Mouse (Mus musculus): ENCODE measurements around the gene Dnajc9.

- TF ChIP-seq CTCF (IDR thresholded peaks at IDR 0.05; ENCODE audit: low read depth, low read length) = no peak
- no peak for TF ChIP-seq POLR2A (IDR thresholded peaks at IDR 0.05; ENCODE audit: extremely low read depth, insufficient read depth, low read length)
Measured at GRCm38 (mm10) chr14:20397220-20397619, 8.5 kb upstream of the Dnajc9 start.
